Mouse (Mus musculus): ENCODE results near the gene Pde8b. TPM values are rescaled to one million over a fixed set of nuclear protein-coding genes. Genes with fewer than 3 reads are reported as not detected.

Pde8b gene
- polyA plus RNA-seq, 1 experiment from 2014 or later, result 9.7 TPM

DNA sequence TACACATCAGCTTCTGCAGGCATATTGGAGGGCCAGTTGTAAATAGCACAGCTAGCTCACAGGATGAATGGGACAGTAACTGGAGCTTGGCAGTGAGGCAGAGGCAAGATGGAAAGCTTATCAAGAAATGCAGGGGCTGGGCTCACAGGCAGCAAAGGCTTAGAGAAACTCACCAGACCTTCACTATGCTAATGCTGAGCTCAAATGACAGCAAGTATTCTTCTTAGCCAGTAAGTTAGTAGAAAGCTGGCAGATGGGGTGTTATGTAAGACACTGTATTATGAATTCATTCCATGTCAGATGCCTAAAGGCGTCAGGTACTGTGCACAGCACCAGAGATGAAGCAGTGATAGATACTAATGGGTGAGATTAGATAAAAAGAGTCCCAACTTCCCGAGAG is 215.4 kb downstream of the Pde8b start:
- H3K27me3 ChIP-seq (replicated peaks), result no peaks in the 10 kb centered on the region
- WGBS, result 93% methylated on average over 2 of the region's 2 CpGs
- no peak overlapping the region for H3K9ac ChIP-seq (replicated peaks)
- H3K27ac ChIP-seq (replicated peaks), result no peak overlapping the region
- H3K36me3 ChIP-seq, result no peaks in the 10 kb centered on the region
- ATAC-seq (ENCODE audit: low FRiP score), result no peak
- no peak overlapping the region for H3K4me2 ChIP-seq
- peaks cover 7% of the 10 kb centered on the region for H3K4me1 ChIP-seq
- no peak overlapping the region for H3K4me3 ChIP-seq (replicated peaks)
- no peaks in the 10 kb centered on the region for H3K9me3 ChIP-seq (replicated peaks)

- 74% methylated on average over 9 of the region's 9 CpGs for WGBS
- Histone ChIP-seq H3K4me1 (peaks cover 7% of the 10 kb centered on the region), H3K36me3 (no peaks in the 10 kb centered on the region), H3K9me3 (replicated peaks) (no peaks in the 10 kb centered on the region), H3K4me2 (no peak overlapping the region), H3K9ac (replicated peaks) (no peak overlapping the region), H3K27me3 (replicated peaks) (no peaks in the 10 kb centered on the region), H3K4me3 (replicated peaks) (no peak overlapping the region), H3K27ac (replicated peaks) (no peak overlapping the region)
- ATAC-seq (ENCODE audit: low FRiP score), result no peak
These were observed 216.0 kb downstream of the Pde8b start for GRCm38 (mm10) chr13:95034094-95034493.

GRCm38 (mm10) chr13:95032973-95033372 is 217.2 kb downstream of the Pde8b start:
- peaks cover 7% of the 10 kb centered on the region for H3K4me1 ChIP-seq
- 89% methylated on average over 6 of the region's 6 CpGs for WGBS
- H3K27ac ChIP-seq (replicated peaks), result peak overlapping the region; percentile 45; the same call in 1 of the 2 replicates
- H3K4me2 ChIP-seq, result no peak overlapping the region
- no peaks in the 10 kb centered on the region for H3K27me3 ChIP-seq (replicated peaks)
- ATAC-seq (ENCODE audit: low FRiP score), result no peak
- H3K36me3 ChIP-seq, result peaks cover 10% of the 10 kb centered on the region
- no peak overlapping the region for H3K4me3 ChIP-seq (replicated peaks)
- H3K9ac ChIP-seq (replicated peaks), result no peak overlapping the region
- no peaks in the 10 kb centered on the region for H3K9me3 ChIP-seq (replicated peaks)

- peak overlapping the region; percentile 56; the same call in 1 of the 2 replicates for H3K27ac ChIP-seq (replicated peaks)
- peak; percentile 63; the same call in 1 of the 2 replicates for ATAC-seq (ENCODE audit: low FRiP score)
- 48% methylated on average over 17 of the region's 17 CpGs for WGBS
These were observed 217.9 kb downstream of the Pde8b start for GRCm38 (mm10) chr13:95032127-95032831.

GRCm38 (mm10) chr13:95030828-95031227 is 219.3 kb downstream of the Pde8b start:
- Histone ChIP-seq H3K36me3 (peaks cover 18% of the 10 kb centered on the region), H3K9me3 (replicated peaks) (no peaks in the 10 kb centered on the region), H3K4me1 (peaks cover 7% of the 10 kb centered on the region), H3K27ac (replicated peaks) (no peak overlapping the region), H3K4me2 (no peak overlapping the region), H3K27me3 (replicated peaks) (no peaks in the 10 kb centered on the region), H3K9ac (replicated peaks) (no peak overlapping the region), H3K4me3 (replicated peaks) (no peak overlapping the region)
- no peak for ATAC-seq (ENCODE audit: low FRiP score)
- WGBS, result 90% methylated on average over 6 of the region's 6 CpGs

More at GRCm38 (mm10) chr13:95032127-95032831, 217.9 kb downstream of the Pde8b start:
- Histone ChIP-seq H3K27me3 (replicated peaks) (no peaks in the 10 kb centered on the region), H3K9me3 (replicated peaks) (no peaks in the 10 kb centered on the region), H3K4me1 (peaks cover 7% of the 10 kb centered on the region), H3K4me2 (no peak overlapping the region), H3K4me3 (replicated peaks) (no peak overlapping the region), H3K9ac (replicated peaks) (no peak overlapping the region), H3K36me3 (peaks cover 15% of the 10 kb centered on the region)

- Histone ChIP-seq H3K36me3 (peaks cover 10% of the 10 kb centered on the region; the same call in 1 of the 2 replicates), H3K4me3 (replicated peaks) (no peak overlapping the region), H3K9ac (replicated peaks) (no peak overlapping the region), H3K4me2 (no peak overlapping the region), H3K27ac (replicated peaks) (no peak overlapping the region), H3K27me3 (replicated peaks) (no peaks in the 10 kb centered on the region), H3K4me1 (peaks cover 13% of the 10 kb centered on the region), H3K9me3 (replicated peaks) (no peaks in the 10 kb centered on the region)
- ATAC-seq (ENCODE audit: low FRiP score), result no peak
- WGBS, result 88% methylated on average over 6 of the region's 6 CpGs
These were observed 229.9 kb downstream of the Pde8b start for GRCm38 (mm10) chr13:95020216-95020615.

DNA sequence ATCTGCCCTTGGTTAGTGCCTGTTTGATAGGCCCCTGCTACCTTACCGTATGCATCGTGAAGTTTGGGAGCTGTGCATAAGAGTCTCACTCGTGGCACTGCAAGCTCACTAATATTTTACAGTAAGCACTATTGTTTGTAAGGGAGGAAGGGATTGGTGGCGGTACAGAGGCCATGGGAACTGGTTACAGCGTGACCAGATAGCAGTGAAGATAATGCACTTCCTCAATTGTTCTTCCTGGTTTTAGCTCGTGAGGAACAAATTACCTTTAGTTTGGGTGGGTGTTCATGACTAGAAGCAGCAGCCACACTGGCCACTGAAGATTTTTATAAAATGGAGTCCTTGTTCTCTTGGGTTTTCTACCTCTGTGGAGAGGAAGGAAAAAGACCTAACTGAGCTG is 230.8 kb downstream of the Pde8b start:
- peaks cover 10% of the 10 kb centered on the region; the same call in 1 of the 2 replicates for H3K36me3 ChIP-seq
- no peak for ATAC-seq (ENCODE audit: low FRiP score)
- no peaks in the 10 kb centered on the region for H3K27me3 ChIP-seq (replicated peaks)
- no peak overlapping the region for H3K9ac ChIP-seq (replicated peaks)
- H3K4me1 ChIP-seq, result peaks cover 13% of the 10 kb centered on the region
- no peak overlapping the region for H3K27ac ChIP-seq (replicated peaks)
- H3K4me3 ChIP-seq (replicated peaks), result no peak overlapping the region
- H3K4me2 ChIP-seq, result no peak overlapping the region
- no peaks in the 10 kb centered on the region for H3K9me3 ChIP-seq (replicated peaks)
- 82% methylated on average over 6 of the region's 6 CpGs for WGBS

DNA sequence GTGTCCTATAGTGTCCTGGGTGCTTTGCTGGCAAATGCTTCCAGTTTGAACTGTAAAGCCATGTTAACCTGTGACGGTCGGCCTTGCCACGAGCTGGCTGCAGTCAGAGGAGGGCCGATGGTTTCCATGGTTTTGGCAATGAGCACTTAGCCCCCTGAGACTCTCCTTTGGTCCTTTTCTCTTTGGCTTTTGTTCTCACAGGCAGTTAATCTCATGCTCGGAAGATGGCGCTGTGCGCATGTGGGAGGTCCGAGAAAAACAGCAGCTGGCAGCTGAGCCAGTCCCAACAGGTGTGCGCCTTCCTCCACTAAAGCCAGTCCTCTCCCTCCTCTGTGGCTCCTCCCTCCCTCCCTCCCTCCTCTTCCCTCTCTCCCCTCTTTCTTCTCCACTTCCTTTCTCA is 232.2 kb downstream of the Pde8b start:
- H3K4me1 ChIP-seq, result peaks cover 13% of the 10 kb centered on the region
- H3K36me3 ChIP-seq, result 0 out of 2 replicates have a peak, but pooled peaks cover 10% of the 10 kb centered on the region
- H3K4me3 ChIP-seq (replicated peaks), result no peak overlapping the region
- H3K9ac ChIP-seq (replicated peaks), result no peak overlapping the region
- no peaks in the 10 kb centered on the region for H3K27me3 ChIP-seq (replicated peaks)
- peak overlapping the region; percentile 33 for H3K4me2 ChIP-seq
- WGBS, result 2% methylated on average over 9 of the region's 9 CpGs
- peak overlapping the region; percentile 60 for H3K27ac ChIP-seq (replicated peaks)
- ATAC-seq (ENCODE audit: low FRiP score), result peak; percentile 86
- no peaks in the 10 kb centered on the region for H3K9me3 ChIP-seq (replicated peaks)

- Histone ChIP-seq H3K27ac (replicated peaks) (no peak overlapping the region), H3K9me3 (replicated peaks) (no peaks in the 10 kb centered on the region), H3K4me2 (no peak overlapping the region; the same call in 1 of the 2 replicates), H3K4me1 (peaks cover 13% of the 10 kb centered on the region), H3K9ac (replicated peaks) (no peak overlapping the region), H3K27me3 (replicated peaks) (no peaks in the 10 kb centered on the region), H3K4me3 (replicated peaks) (no peak overlapping the region), H3K36me3 (0 out of 2 replicates have a peak, but pooled peaks cover 10% of the 10 kb centered on the region)
- no peak for ATAC-seq (ENCODE audit: low FRiP score)
- WGBS, result 91% methylated on average over 6 of the region's 6 CpGs
These were observed 232.9 kb downstream of the Pde8b start for GRCm38 (mm10) chr13:95017278-95017677.

- Histone ChIP-seq H3K27me3 (replicated peaks) (no peaks in the 10 kb centered on the region), H3K27ac (replicated peaks) (no peak overlapping the region), H3K4me3 (replicated peaks) (no peak overlapping the region), H3K4me1 (0 out of 2 replicates have a peak, but pooled peaks cover 5% of the 10 kb centered on the region), H3K4me2 (no peak overlapping the region), H3K9me3 (replicated peaks) (no peaks in the 10 kb centered on the region), H3K36me3 (peaks cover 8% of the 10 kb centered on the region; the same call in 1 of the 2 replicates), H3K9ac (replicated peaks) (no peak overlapping the region)
- no peak for ATAC-seq (ENCODE audit: low FRiP score)
- WGBS, result 90% methylated on average over 7 of the region's 7 CpGs
These were observed 238.4 kb downstream of the Pde8b start for GRCm38 (mm10) chr13:95011546-95012257.

- H3K9ac ChIP-seq (replicated peaks), result no peak overlapping the region
- no peaks in the 10 kb centered on the region for H3K9me3 ChIP-seq (replicated peaks)
- H3K4me3 ChIP-seq (replicated peaks), result no peak overlapping the region
- no peak for ATAC-seq (ENCODE audit: low FRiP score)
- WGBS, result 86% methylated on average over 7 of the region's 7 CpGs
- no peaks in the 10 kb centered on the region for H3K27me3 ChIP-seq (replicated peaks)
- no peaks in the 10 kb centered on the region for H3K4me1 ChIP-seq
- H3K36me3 ChIP-seq, result peaks cover 8% of the 10 kb centered on the region; the same call in 1 of the 2 replicates
- no peak overlapping the region for H3K27ac ChIP-seq (replicated peaks)
- H3K4me2 ChIP-seq, result no peak overlapping the region
These were observed 240.9 kb downstream of the Pde8b start for GRCm38 (mm10) chr13:95009261-95009660.

GRCm38 (mm10) chr13:95007281-95007680 is 242.9 kb downstream of the Pde8b start:
- WGBS, result 77% methylated on average over 8 of the region's 8 CpGs
- H3K27ac ChIP-seq (replicated peaks), result no peak overlapping the region
- no peak for ATAC-seq (ENCODE audit: low FRiP score)
- H3K4me1 ChIP-seq, result no peaks in the 10 kb centered on the region
- H3K9ac ChIP-seq (replicated peaks), result no peak overlapping the region
- H3K9me3 ChIP-seq (replicated peaks), result no peaks in the 10 kb centered on the region
- no peaks in the 10 kb centered on the region for H3K27me3 ChIP-seq (replicated peaks)
- H3K36me3 ChIP-seq, result peaks cover 10% of the 10 kb centered on the region
- H3K4me2 ChIP-seq, result no peak overlapping the region
- H3K4me3 ChIP-seq (replicated peaks), result no peak overlapping the region
